Mouse (Mus musculus) E14TG2a.4 (cell line): ENCODE measurements around the gene Neu3.

Source experiments
- CTCF ChIP-seq: conservative IDR thresholded peaks from 2 replicates; pipeline ENCODE4 v1.5.1; 2014; ENCODE audit warnings: low read length
- NANOG ChIP-seq: IDR thresholded peaks from 2 replicates; pipeline ENCODE4 v1.6.1; 2014; ENCODE audit warnings: borderline replicate concordance, low read length, mixed read lengths
- POU5F1 ChIP-seq: IDR thresholded peaks from 2 replicates; pipeline ENCODE4 v1.6.1; 2014; ENCODE audit warnings: low read length, borderline replicate concordance

- TF ChIP-seq CTCF (no peak), NANOG (no peak), POU5F1 (no peak)
Measured at GRCm38 (mm10) chr7:99864241-99865028, 36.2 kb upstream of the Neu3 start.
